Mouse (Mus musculus) spleen, embryonic (tissue): Measurements from ENCODE around the gene Lingo3.
"Not testable (repeated sequence)": the region's sequence is repeated elsewhere in the genome, so short reads cannot be mapped to it uniquely, and the experiment has no call there.

Source experiments
- CTCF ChIA-PET: fragments of 350-600 bp; sonication (Branson Sonifier 250); formaldehyde crosslinking; loops from one replicate; lab custom pipeline; 2022; lab: Charles Lee

Lingo3 gene

GRCm38 (mm10) chr10:80823316-80823715 lies 20.5 kb downstream of the Lingo3 start:
- CTCF ChIA-PET, result interaction anchor here (0.7 kb wide), 2 partner anchors 159 to 191 kb away, joined by 3 to 5 read pairs; no protein-coding TSS in a partner anchor

DNA sequence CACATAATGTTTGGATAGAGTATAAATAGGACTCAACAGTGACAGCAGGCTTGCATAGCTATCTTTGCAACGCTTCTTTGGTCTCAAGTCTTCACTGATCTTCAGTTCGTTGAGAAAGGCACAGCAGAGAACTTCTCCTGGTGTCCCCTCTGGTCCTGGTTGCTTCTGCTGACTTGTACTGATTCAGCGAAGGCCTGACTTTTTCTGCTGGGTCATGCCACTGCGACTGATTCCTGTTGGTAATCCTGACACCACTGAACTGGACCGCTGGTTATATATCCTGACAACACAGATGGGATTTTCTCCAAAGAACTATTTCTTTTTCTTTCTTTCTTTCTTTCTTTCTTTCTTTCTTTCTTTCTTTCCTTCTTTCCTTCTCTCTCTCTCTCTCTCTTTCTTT lies 21.3 kb downstream of the Lingo3 start:
- CTCF ChIA-PET, result interaction anchor here (0.7 kb wide), 2 partner anchors 158 to 192 kb away, joined by 3 to 5 read pairs; no protein-coding TSS in a partner anchor

GRCm38 (mm10) chr10:80821991-80822390 lies 21.8 kb downstream of the Lingo3 start:
- CTCF ChIA-PET, result interaction anchor here (1.1 kb wide), 1 partner anchor 53 kb away, joined by 3 read pairs; no protein-coding TSS in a partner anchor

GRCm38 (mm10) chr10:80819406-80819805 lies 24.4 kb downstream of the Lingo3 start:
- CTCF ChIA-PET, result no interaction called here

- CTCF ChIA-PET, result no interaction called here
These were observed 25.1 kb downstream of the Lingo3 start for GRCm38 (mm10) chr10:80818599-80819281.

DNA sequence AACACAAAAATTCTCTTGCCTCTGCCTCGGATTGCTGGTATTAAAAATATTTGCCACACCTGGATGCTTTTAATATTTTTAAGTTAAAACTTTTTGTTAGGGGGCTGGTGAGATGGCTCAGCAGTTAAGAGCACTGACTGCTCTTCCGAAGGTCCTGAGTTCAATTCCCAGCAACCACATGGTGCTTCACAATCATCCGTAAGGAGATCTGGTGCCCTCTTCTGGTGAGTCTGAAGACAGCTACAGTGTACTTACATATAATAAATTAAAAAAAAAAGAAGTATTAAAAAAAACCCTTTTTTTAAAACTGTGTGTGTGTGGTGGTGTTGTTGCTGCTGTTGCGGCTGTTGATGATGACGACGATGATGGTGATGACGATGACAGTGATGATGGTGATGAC lies 25.9 kb downstream of the Lingo3 start:
- CTCF ChIA-PET, result not testable (repeated sequence)

DNA sequence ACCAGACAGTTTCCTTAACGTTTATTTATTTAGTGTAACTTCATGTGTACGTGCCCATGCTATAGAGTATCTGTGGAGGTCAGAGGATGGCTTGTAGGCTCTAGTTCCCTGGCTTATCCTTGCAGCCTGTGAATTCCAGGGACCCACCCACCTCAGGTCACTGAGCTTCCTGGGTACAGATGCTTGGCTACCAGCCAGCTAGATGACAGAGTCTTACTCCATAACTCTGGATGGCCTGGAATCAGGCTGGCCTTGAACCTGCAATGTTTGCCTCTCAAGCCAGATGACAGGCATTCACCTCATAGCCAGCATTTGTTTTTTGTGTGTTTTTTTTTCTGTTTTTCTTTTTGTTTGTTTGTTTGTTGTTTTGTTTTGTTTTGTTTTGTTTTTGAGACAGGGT lies 26.7 kb downstream of the Lingo3 start:
- CTCF ChIA-PET, result interaction anchor here (0.6 kb wide), 1 partner anchor 250 kb away, joined by 4 read pairs; no protein-coding TSS in a partner anchor

GRCm38 (mm10) chr10:80816303-80816702 lies 27.5 kb downstream of the Lingo3 start:
- CTCF ChIA-PET, result interaction anchor here (0.7 kb wide), 1 partner anchor 244 kb away, joined by 5 read pairs; no protein-coding TSS in a partner anchor

GRCm38 (mm10) chr10:80814800-80815199 lies 29.0 kb downstream of the Lingo3 start:
- CTCF ChIA-PET, result interaction anchor here (0.6 kb wide), 2 partner anchors 47 to 1018 kb away, joined by 3 read pairs; no protein-coding TSS in a partner anchor

DNA sequence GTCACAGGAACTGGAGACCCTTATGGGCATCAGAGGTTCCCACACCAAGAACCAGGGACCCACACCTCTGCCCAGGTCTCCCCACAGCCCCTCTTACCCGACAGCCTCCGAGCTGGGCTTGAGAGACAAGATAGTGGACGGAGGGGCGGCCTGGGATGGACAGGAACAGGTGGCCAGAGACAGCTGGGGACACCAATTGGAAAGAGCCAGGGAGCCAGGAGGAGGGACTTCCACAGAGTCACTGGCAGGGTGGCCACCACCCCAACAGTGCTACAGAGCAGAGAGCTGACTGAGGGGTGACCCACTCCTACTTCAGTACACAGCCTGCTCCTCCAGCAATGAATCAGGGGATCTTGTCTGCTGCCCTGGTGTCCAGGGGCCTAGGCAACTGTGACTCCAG lies 30.5 kb downstream of the Lingo3 start, which contains the start of gene Jsrp1:
Gene Jsrp1, minus strand, starts transcription at position 133 of the 400 bp plus-strand sequence.
- CTCF ChIA-PET, result interaction anchor here (0.6 kb wide), 1 partner anchor 475 kb away, joined by 3 read pairs; no protein-coding TSS in a partner anchor

DNA sequence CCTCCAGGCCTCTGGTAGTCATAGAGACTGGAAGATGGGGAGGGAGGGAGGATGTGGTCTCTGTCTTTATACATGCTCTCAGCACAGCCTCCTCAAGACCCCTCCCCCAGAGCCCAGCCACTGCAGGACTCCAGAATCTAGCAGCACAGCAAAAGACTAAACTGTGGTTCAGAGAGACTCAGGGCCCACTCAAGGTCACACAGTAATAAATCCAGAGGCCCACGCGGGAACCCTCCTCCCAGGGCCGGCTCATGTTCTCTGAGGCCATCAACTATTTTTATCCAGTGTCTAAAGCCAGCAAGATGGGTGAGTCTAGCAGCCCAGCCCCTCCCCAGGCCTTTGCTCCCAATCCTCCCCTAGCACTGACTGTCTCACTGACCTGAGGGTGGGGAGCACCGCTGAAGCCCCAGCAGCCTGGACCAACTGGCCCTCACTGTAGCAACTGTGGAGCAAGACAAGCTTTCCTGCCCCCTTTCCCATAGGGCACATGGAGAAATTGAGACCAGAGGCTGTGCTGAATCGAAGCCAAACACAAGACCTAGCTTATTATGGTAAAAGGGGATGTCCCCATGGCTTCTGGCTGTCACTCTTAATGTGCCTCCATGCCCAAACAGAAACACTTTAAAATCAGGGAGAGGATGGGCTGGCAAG lies 31.3 kb downstream of the Lingo3 start:
- CTCF ChIA-PET, result no interaction called here

DNA sequence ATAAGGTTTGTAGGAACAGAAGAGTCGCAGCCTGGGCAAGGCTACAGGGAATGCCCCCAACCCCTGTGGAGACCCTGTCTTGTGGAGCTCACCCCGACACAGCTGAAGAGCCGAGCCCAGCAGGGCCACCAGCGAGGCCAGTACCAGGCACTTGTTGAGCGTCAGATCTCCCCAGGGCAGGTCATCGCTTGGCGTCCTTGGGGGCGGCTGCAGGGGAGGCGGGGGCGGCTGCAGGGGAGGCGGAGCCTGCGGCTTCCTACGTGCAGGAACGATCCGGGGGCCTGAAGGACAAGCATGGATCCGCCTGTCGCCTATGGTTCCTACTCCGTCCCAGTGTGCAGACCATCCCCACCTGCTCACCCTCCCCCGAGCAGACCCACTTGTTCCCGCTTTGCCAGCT lies 33.8 kb downstream of the Lingo3 start:
- CTCF ChIA-PET, result interaction anchor here (0.6 kb wide), 1 partner anchor 358 kb away, joined by 3 read pairs; no protein-coding TSS in a partner anchor

- CTCF ChIA-PET, result interaction anchor here (0.6 to 0.7 kb wide), 2 partner anchors 359 to 458 kb away, joined by 3 read pairs; no protein-coding TSS in a partner anchor
These were observed 34.7 kb downstream of the Lingo3 start for GRCm38 (mm10) chr10:80808985-80809632.

GRCm38 (mm10) chr10:80808099-80808984 lies 35.5 kb downstream of the Lingo3 start:
- CTCF ChIA-PET, result interaction anchor here (1.4 kb wide), 1 partner anchor 16 kb away, joined by 3 read pairs; no protein-coding TSS in a partner anchor

DNA sequence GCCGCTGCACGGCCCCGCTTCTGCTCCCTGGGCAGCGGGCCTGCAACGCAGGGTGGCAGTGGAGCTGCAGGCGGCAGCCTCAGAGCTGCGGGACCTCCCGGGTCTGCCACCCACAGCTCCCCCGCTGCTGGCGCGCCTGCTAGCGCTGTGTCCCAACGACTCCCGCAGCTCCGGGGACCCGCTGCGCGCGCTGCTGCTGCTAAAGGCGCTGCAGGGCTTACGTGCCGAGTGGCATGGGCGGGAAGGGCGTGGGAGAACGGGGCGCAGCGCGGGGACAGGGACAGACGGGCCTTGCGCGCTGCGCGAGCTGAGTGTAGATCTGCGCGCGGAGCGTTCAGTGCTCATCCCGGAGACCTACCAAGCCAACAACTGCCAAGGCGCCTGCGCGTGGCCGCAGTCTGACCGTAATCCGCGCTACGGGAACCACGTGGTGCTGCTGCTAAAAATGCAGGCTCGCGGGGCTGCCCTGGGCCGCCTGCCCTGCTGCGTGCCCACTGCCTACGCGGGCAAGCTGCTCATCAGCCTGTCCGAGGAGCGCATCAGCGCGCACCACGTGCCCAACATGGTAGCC lies 36.7 kb downstream of the Lingo3 start:
- CTCF ChIA-PET, result interaction anchor here (0.5 to 1.4 kb wide), 2 partner anchors 14 to 124 kb away, joined by 3 read pairs; no protein-coding TSS in a partner anchor

- CTCF ChIA-PET, result interaction anchor here (1.4 kb wide), 1 partner anchor 14 kb away, joined by 3 read pairs; no protein-coding TSS in a partner anchor
These were observed 37.3 kb downstream of the Lingo3 start for GRCm38 (mm10) chr10:80806341-80807056.

- CTCF ChIA-PET, result no interaction called here
These were observed 37.9 kb downstream of the Lingo3 start for GRCm38 (mm10) chr10:80805925-80806324.

DNA sequence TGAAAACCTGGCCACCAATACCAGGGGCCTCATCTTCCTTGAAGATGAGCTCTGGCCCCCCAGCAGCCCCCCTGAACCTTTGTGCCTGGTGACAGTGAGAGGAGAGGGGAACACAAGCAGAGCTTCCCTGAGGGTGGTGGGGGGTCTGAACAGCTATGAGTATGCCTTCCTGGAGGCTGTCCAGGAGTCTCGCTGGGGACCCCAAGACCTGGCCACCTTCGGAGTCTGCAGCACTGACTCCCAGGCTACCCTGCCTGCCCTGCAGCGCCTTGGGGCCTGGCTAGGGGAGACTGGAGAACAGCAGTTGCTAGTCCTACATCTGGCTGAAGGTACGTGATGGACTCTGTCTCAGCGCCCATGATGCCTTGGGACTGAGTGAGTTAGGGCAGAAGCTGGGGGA lies 38.5 kb downstream of the Lingo3 start:
- CTCF ChIA-PET, result interaction anchor here (0.6 to 1.1 kb wide), 4 partner anchors 13 to 329 kb away, joined by 3 to 4 read pairs (median 3); no protein-coding TSS in a partner anchor

GRCm38 (mm10) chr10:80804916-80805315 lies 38.9 kb downstream of the Lingo3 start, which contains the start of gene Amh:
Gene Amh (plus strand): TSS chr10:80805243.
- CTCF ChIA-PET, result interaction anchor here (0.6 to 1.1 kb wide), 4 partner anchors 12 to 329 kb away, joined by 3 to 4 read pairs (median 3); no protein-coding TSS in a partner anchor
